Mouse (Mus musculus) kidney, embryonic 15.5 days (tissue): Measurements from ENCODE around the gene Mrpl42. TPM values are rescaled to one million over a fixed set of nuclear protein-coding genes. Genes with fewer than 3 reads are reported as not detected.

Experiments
- ATAC-seq: fragments of 200-750 bp; cut with Nextera tagmentation; replicated peaks from 2 replicates; pipeline ENCODE4 v1.8.0; 2017; ENCODE audit warnings: moderate TSS enrichment; ENCODE audit not compliant: low FRiP score
- H3K27ac ChIP-seq: fragments of 300-500 bp; sonication (generic); 2 replicates; pipeline ENCODE4 v1.5.1; 2015; ENCODE audit warnings: mild to moderate bottlenecking, inconsistent platforms
- H3K27me3 ChIP-seq: fragments of 300-500 bp; sonication (generic); 2 replicates; pipeline ENCODE4 v1.6.1; 2015; ENCODE audit warnings: inconsistent platforms
- H3K36me3 ChIP-seq: fragments of 300-500 bp; sonication (generic); 2 replicates; pipeline ENCODE4 v1.6.1; 2015; ENCODE audit warnings: inconsistent platforms
- H3K4me1 ChIP-seq: fragments of 300-500 bp; sonication (generic); 2 replicates; pipeline ENCODE4 v1.6.1; 2015; ENCODE audit warnings: inconsistent platforms
- H3K4me2 ChIP-seq: fragments of 300-500 bp; sonication (generic); 2 replicates; pipeline ENCODE4 v1.6.1; 2015; ENCODE audit warnings: moderate library complexity, mild to moderate bottlenecking, inconsistent platforms
- H3K4me3 ChIP-seq: fragments of 300-500 bp; sonication (generic); replicated peaks from 2 replicates; pipeline ENCODE4 v1.5.1; 2015; ENCODE audit warnings: mild to moderate bottlenecking, inconsistent platforms
- H3K9ac ChIP-seq: fragments of 300-500 bp; sonication (generic); 2 replicates; pipeline ENCODE4 v1.6.1; 2015; ENCODE audit warnings: mild to moderate bottlenecking, inconsistent platforms
- H3K9me3 ChIP-seq: fragments of 300-500 bp; sonication (generic); replicated peaks from 2 replicates; pipeline ENCODE4 v1.6.1; 2016; ENCODE audit warnings: inconsistent platforms
- WGBS: fragments of 180-500 bp; shearing (Covaris S2); methylation state at CpG from one replicate; pipeline ENCODE4 v1.1.7; 2015; ENCODE audit warnings: mixed read lengths; 5-methylcytosine and 5-hydroxymethylcytosine counted together
- polyA plus RNA-seq: library from polyadenylated mRNA; unstranded; fragments of >200 nt; fragmentation: Nextera tagmentation; extraction: Ambion mirVana; gene quantifications from 2 replicates; pipeline ENCODE4 v1.2.1, GENCODE M21; 2015

Gene Mrpl42
- polyA plus RNA-seq, 1 experiment from 2014 or later: 337 TPM

- no peak for ATAC-seq
- H3K4me1 ChIP-seq: peaks cover 16% of the 10 kb centered on the region; the same call in 1 of the 2 replicates
- 89% methylated on average over 8 of the region's 8 CpGs for WGBS
- no peaks in the 10 kb centered on the region for H3K27me3 ChIP-seq
- no peaks in the 10 kb centered on the region for H3K36me3 ChIP-seq
- H3K9ac ChIP-seq: no peak overlapping the region
- H3K4me3 ChIP-seq: no peak overlapping the region
- no peak overlapping the region for H3K4me2 ChIP-seq
- no peaks in the 10 kb centered on the region for H3K9me3 ChIP-seq
- no peak overlapping the region for H3K27ac ChIP-seq
These were observed 33.9 kb upstream of the Mrpl42 start for GRCm38 (mm10) chr10:95535399-95536221.

- 0 out of 2 replicates have a peak overlapping the region, but pooled peaks have one; percentile 14 for H3K27ac ChIP-seq
- no peaks in the 10 kb centered on the region for H3K9me3 ChIP-seq
- 85% methylated on average over 7 of the region's 7 CpGs for WGBS
- peaks cover 19% of the 10 kb centered on the region; the same call in 1 of the 2 replicates for H3K4me1 ChIP-seq
- H3K4me2 ChIP-seq: no peak overlapping the region
- H3K27me3 ChIP-seq: no peaks in the 10 kb centered on the region
- 0 out of 2 replicates have a peak, but pooled peaks have one; percentile 36 for ATAC-seq
- H3K4me3 ChIP-seq: no peak overlapping the region
- no peak overlapping the region for H3K9ac ChIP-seq
- H3K36me3 ChIP-seq: 0 out of 2 replicates have a peak, but pooled peaks cover 3% of the 10 kb centered on the region
These were observed 31.6 kb upstream of the Mrpl42 start for GRCm38 (mm10) chr10:95533382-95533781.

- no peak overlapping the region for H3K4me2 ChIP-seq
- H3K27ac ChIP-seq: 0 out of 2 replicates have a peak overlapping the region, but pooled peaks have one; percentile 14
- H3K4me3 ChIP-seq: no peak overlapping the region
- no peak overlapping the region for H3K9ac ChIP-seq
- H3K9me3 ChIP-seq: no peaks in the 10 kb centered on the region
- no peaks in the 10 kb centered on the region for H3K27me3 ChIP-seq
- no peak for ATAC-seq
- H3K36me3 ChIP-seq: 0 out of 2 replicates have a peak, but pooled peaks cover 3% of the 10 kb centered on the region
- 87% methylated on average over 5 of the region's 5 CpGs for WGBS
- H3K4me1 ChIP-seq: peaks cover 19% of the 10 kb centered on the region; the same call in 1 of the 2 replicates
These were observed 31.2 kb upstream of the Mrpl42 start for GRCm38 (mm10) chr10:95532916-95533315.

GRCm38 (mm10) chr10:95530551-95531121, 28.9 kb upstream of the Mrpl42 start:
- 45% methylated on average over 2 of the region's 2 CpGs for WGBS

GRCm38 (mm10) chr10:95526495-95527122, 24.9 kb upstream of the Mrpl42 start:
- 0 out of 2 replicates have a peak overlapping the region, but pooled peaks have one; percentile 32 for H3K27ac ChIP-seq
- no peak overlapping the region for H3K4me2 ChIP-seq
- H3K27me3 ChIP-seq: no peaks in the 10 kb centered on the region
- no peak for ATAC-seq
- 76% methylated on average over 5 of the region's 5 CpGs for WGBS
- H3K36me3 ChIP-seq: peaks cover 10% of the 10 kb centered on the region; the same call in 1 of the 2 replicates
- no peak overlapping the region for H3K4me3 ChIP-seq
- H3K4me1 ChIP-seq: peaks cover 16% of the 10 kb centered on the region; the same call in 1 of the 2 replicates
- H3K9me3 ChIP-seq: no peaks in the 10 kb centered on the region
- no peak overlapping the region for H3K9ac ChIP-seq

More at GRCm38 (mm10) chr10:95530551-95531121, 28.9 kb upstream of the Mrpl42 start:
- Histone ChIP-seq H3K9me3 (no peaks in the 10 kb centered on the region), H3K9ac (no peak overlapping the region), H3K4me3 (no peak overlapping the region), H3K4me1 (peaks cover 27% of the 10 kb centered on the region; the same call in 1 of the 2 replicates), H3K27me3 (no peaks in the 10 kb centered on the region), H3K27ac (no peak overlapping the region), H3K4me2 (no peak overlapping the region), H3K36me3 (0 out of 2 replicates have a peak, but pooled peaks cover 3% of the 10 kb centered on the region)
- no peak for ATAC-seq

GRCm38 (mm10) chr10:95525871-95526270, 24.1 kb upstream of the Mrpl42 start:
- Histone ChIP-seq H3K9me3 (no peaks in the 10 kb centered on the region), H3K4me1 (peaks cover 13% of the 10 kb centered on the region; the same call in 1 of the 2 replicates), H3K4me2 (no peak overlapping the region), H3K9ac (no peak overlapping the region), H3K27me3 (no peaks in the 10 kb centered on the region), H3K36me3 (peaks cover 11% of the 10 kb centered on the region; the same call in 1 of the 2 replicates), H3K4me3 (no peak overlapping the region), H3K27ac (no peak overlapping the region)
- 89% methylated on average over 5 of the region's 5 CpGs for WGBS
- ATAC-seq: no peak

GRCm38 (mm10) chr10:95525037-95525675, 23.4 kb upstream of the Mrpl42 start:
- Histone ChIP-seq H3K4me2 (no peak overlapping the region), H3K4me3 (no peak overlapping the region), H3K27me3 (no peaks in the 10 kb centered on the region), H3K9me3 (no peaks in the 10 kb centered on the region), H3K9ac (no peak overlapping the region), H3K4me1 (0 out of 2 replicates have a peak, but pooled peaks cover 8% of the 10 kb centered on the region), H3K27ac (no peak overlapping the region), H3K36me3 (peaks cover 8% of the 10 kb centered on the region; the same call in 1 of the 2 replicates)
- no peak for ATAC-seq
- 60% methylated on average over 6 of the region's 6 CpGs for WGBS

GRCm38 (mm10) chr10:95517656-95518055, 15.9 kb upstream of the Mrpl42 start:
- no peaks in the 10 kb centered on the region for H3K27me3 ChIP-seq
- no peak for ATAC-seq
- peaks cover 8% of the 10 kb centered on the region; the same call in 1 of the 2 replicates for H3K36me3 ChIP-seq
- H3K4me1 ChIP-seq: peaks cover 12% of the 10 kb centered on the region
- WGBS: 87% methylated on average over 6 of the region's 6 CpGs
- no peak overlapping the region for H3K27ac ChIP-seq
- no peak overlapping the region for H3K4me2 ChIP-seq
- H3K4me3 ChIP-seq: no peak overlapping the region
- no peaks in the 10 kb centered on the region for H3K9me3 ChIP-seq
- H3K9ac ChIP-seq: no peak overlapping the region

- H3K4me3 ChIP-seq: peak overlapping the region; percentile 87
- WGBS: under 1% methylated on average over 70 of the region's 80 CpGs
- H3K27me3 ChIP-seq: no peaks in the 10 kb centered on the region
- peak overlapping the region; percentile 97 for H3K9ac ChIP-seq
- H3K4me2 ChIP-seq: peak overlapping the region; percentile 65
- ATAC-seq: peak; percentile 70
- peak overlapping the region; percentile 100 for H3K27ac ChIP-seq
- peaks cover 12% of the 10 kb centered on the region for H3K4me1 ChIP-seq
- H3K36me3 ChIP-seq: no peaks in the 10 kb centered on the region
- no peaks in the 10 kb centered on the region for H3K9me3 ChIP-seq
These were observed 13.7 kb upstream of the Mrpl42 start for GRCm38 (mm10) chr10:95515293-95515931.

- Histone ChIP-seq H3K4me1 (peaks cover 12% of the 10 kb centered on the region), H3K9ac (peak within 1 kb of the TSS; percentile 97), H3K4me3 (peak within 1 kb of the TSS; percentile 87), H3K36me3 (no peaks in the 10 kb centered on the region), H3K27ac (peak within 1 kb of the TSS; percentile 100), H3K27me3 (no peaks in the 10 kb centered on the region), H3K4me2 (peak within 1 kb of the TSS; percentile 65), H3K9me3 (no peaks in the 10 kb centered on the region)
- ATAC-seq: peak; percentile 97
- WGBS: under 1% methylated on average over 80 of the region's 81 CpGs
These were observed 13.0 kb upstream of the Mrpl42 start, which contains the start of gene Ube2n for GRCm38 (mm10) chr10:95514656-95515292. Gene Ube2n (plus strand): TSS chr10:95515145.
